Mouse (Mus musculus) spleen, adult 2 months (tissue): ENCODE measurements around the gene Apbb2.

Experiments used
- CTCF ChIP-seq: fragments of 200-500 bp; IDR thresholded peaks from 2 replicates; pipeline ENCODE4 v1.5.1; 2011; ENCODE audit warnings: mild to moderate bottlenecking, inconsistent platforms; ENCODE audit not compliant: insufficient read depth, insufficient read length, insufficient replicate concordance; ENCODE audit errors: extremely low read depth
- POLR2A ChIP-seq: fragments of 200-500 bp; IDR thresholded peaks from 2 replicates; pipeline ENCODE4 v1.6.1; 2011; ENCODE audit warnings: low read depth, low read length, inconsistent platforms

DNA sequence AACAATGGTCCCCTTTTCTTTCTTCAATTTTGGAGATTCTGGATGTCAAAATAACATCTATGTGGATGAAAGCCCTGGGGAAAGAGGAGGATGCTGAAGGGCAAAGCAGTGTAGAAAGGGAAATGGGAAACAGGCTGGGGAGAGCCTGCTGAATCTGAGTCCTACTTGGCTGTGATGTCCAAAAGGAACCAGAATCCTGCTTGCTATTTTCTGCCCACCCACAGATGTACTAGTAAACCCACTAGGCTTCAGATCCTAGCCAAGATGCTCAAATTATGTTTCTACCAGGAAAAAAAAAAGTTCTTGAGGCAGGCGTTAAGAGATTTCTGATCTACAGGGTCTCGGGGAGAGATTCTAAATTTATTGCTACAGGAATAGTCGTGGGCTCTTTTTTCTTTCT lies 205.8 kb downstream of the Apbb2 start:
- TF ChIP-seq POLR2A (no peak), CTCF (no peak)
